Mouse (Mus musculus) lung, adult 2 months (tissue): ENCODE measurements around the gene Vdr. TPM values are rescaled to one million over a fixed set of nuclear protein-coding genes. Genes with fewer than 3 reads are reported as not detected.

ENCODE experiments used
- DNase-seq: peaks from one replicate; pipeline ENCODE4 v3.0.0; 2022
- H3K4me1 ChIP-seq: fragments of 200-500 bp; 2 replicates; pipeline ENCODE4 v1.6.1; 2011; ENCODE audit warnings: low read length; ENCODE audit not compliant: control insufficient read depth, insufficient read depth
- H3K4me3 ChIP-seq: fragments of 200-500 bp; replicated peaks from 2 replicates; pipeline ENCODE3; 2011; ENCODE audit warnings: low read depth, mild to moderate bottlenecking, control low read depth, low read length; ENCODE audit errors: extremely low read depth
- CTCF ChIP-seq: fragments of 200-500 bp; IDR thresholded peaks from 2 replicates; pipeline ENCODE4 v1.5.1; 2011; ENCODE audit warnings: mild to moderate bottlenecking, low read length, control low read depth; ENCODE audit not compliant: insufficient read depth
- POLR2A ChIP-seq: fragments of 200-500 bp; IDR thresholded peaks from 2 replicates; pipeline ENCODE4 v1.6.1; 2011; ENCODE audit warnings: low read depth, mild to moderate bottlenecking, control low read depth, low read length, borderline replicate concordance; ENCODE audit errors: extremely low read depth
- WGBS: fragments of 180-500 bp; shearing (Covaris S2); methylation state at CpG from one replicate; pipeline ENCODE4 v1.1.7; 2018; 5-methylcytosine and 5-hydroxymethylcytosine counted together
- polyA plus RNA-seq: library from polyadenylated mRNA; depleted of rRNA; stranded (reverse); fragments of >200 nt; gene quantifications from 2 replicates; pipeline ENCODE4 v1.2.3, GENCODE M21; 2012

Vdr gene
- polyA plus RNA-seq, 1 experiment = 6.3 TPM

GRCm38 (mm10) chr15:97819937-97820336, 90.5 kb downstream of the Vdr start:
- Histone ChIP-seq H3K4me3 (no peak overlapping the region), H3K4me1 (peaks cover 72% of the 10 kb centered on the region)
- 62% methylated on average over 9 of the region's 9 CpGs for WGBS
- DNase-seq = no peak
- no peak for TF ChIP-seq POLR2A
- TF ChIP-seq CTCF = no peak

- TF ChIP-seq POLR2A (no peak), CTCF (0 out of 2 replicates have a peak, but pooled peaks have one; percentile 1)
- DNase-seq = no peak
- Histone ChIP-seq H3K4me1 (peaks cover 74% of the 10 kb centered on the region), H3K4me3 (no peak overlapping the region)
- WGBS = 65% methylated on average over 17 of the region's 17 CpGs
These were observed 94.0 kb downstream of the Vdr start for GRCm38 (mm10) chr15:97816199-97816994.

- peaks cover 67% of the 10 kb centered on the region for H3K4me1 ChIP-seq
- no peak overlapping the region for H3K4me3 ChIP-seq
- DNase-seq = no peak
- no peak for TF ChIP-seq POLR2A
- no peak for TF ChIP-seq CTCF
- 66% methylated on average over 4 of the region's 4 CpGs for WGBS
These were observed 95.2 kb downstream of the Vdr start for GRCm38 (mm10) chr15:97815254-97815653.

GRCm38 (mm10) chr15:97814703-97815102, 95.7 kb downstream of the Vdr start:
- TF ChIP-seq CTCF (no peak), POLR2A (no peak)
- Histone ChIP-seq H3K4me1 (peaks cover 61% of the 10 kb centered on the region), H3K4me3 (no peak overlapping the region)
- WGBS = 26% methylated on average over 5 of the region's 5 CpGs
- no peak for DNase-seq

GRCm38 (mm10) chr15:97813452-97814204, 96.8 kb downstream of the Vdr start:
- Histone ChIP-seq H3K4me3 (no peak overlapping the region), H3K4me1 (peaks cover 61% of the 10 kb centered on the region)
- no peak for TF ChIP-seq CTCF
- TF ChIP-seq POLR2A = no peak
- WGBS = 26% methylated on average over 21 of the region's 21 CpGs
- peak; percentile 59 for DNase-seq

- 30% methylated on average over 7 of the region's 7 CpGs for WGBS
- no peak for DNase-seq
- TF ChIP-seq POLR2A = no peak
- no peak for TF ChIP-seq CTCF
These were observed 97.6 kb downstream of the Vdr start for GRCm38 (mm10) chr15:97812875-97813274.

GRCm38 (mm10) chr15:97812126-97812525, 98.3 kb downstream of the Vdr start:
- H3K4me1 ChIP-seq = peaks cover 53% of the 10 kb centered on the region
- no peak for DNase-seq
- WGBS = 16% methylated on average over 6 of the region's 6 CpGs
- H3K4me3 ChIP-seq = no peak overlapping the region
- TF ChIP-seq CTCF = no peak
- TF ChIP-seq POLR2A = no peak

More at GRCm38 (mm10) chr15:97812875-97813274, 97.6 kb downstream of the Vdr start:
- H3K4me3 ChIP-seq = no peak overlapping the region
- peaks cover 58% of the 10 kb centered on the region for H3K4me1 ChIP-seq

GRCm38 (mm10) chr15:97811307-97811706, 99.1 kb downstream of the Vdr start:
- H3K4me3 ChIP-seq = no peak overlapping the region
- peaks cover 46% of the 10 kb centered on the region for H3K4me1 ChIP-seq
- no peak for DNase-seq
- TF ChIP-seq CTCF (no peak), POLR2A (no peak)
- WGBS = 80% methylated on average over 9 of the region's 9 CpGs

GRCm38 (mm10) chr15:97810399-97810798, 100.0 kb downstream of the Vdr start:
- Histone ChIP-seq H3K4me1 (peaks cover 42% of the 10 kb centered on the region), H3K4me3 (no peak overlapping the region)
- 91% methylated on average over 5 of the region's 5 CpGs for WGBS
- no peak for TF ChIP-seq POLR2A
- TF ChIP-seq CTCF = no peak
- no peak for DNase-seq
